Mouse (Mus musculus) heart, postnatal 0 days (tissue): ENCODE measurements at regions not wholly inside any gene's neighbourhood (a gene's known extent, or its start where the extent isn't known, plus 50 kb on each side); places are given as distances from the start of the nearest gene placed in this dataset.

Source experiments
- ATAC-seq: fragments of 200-750 bp; cut with Nextera tagmentation; 2 replicates; pipeline ENCODE4 v1.8.0; 2017; ENCODE audit warnings: low read depth, moderate number of reproducible peaks, moderate library complexity; ENCODE audit not compliant: insufficient read depth
- DNase-seq: peaks from one replicate; pipeline ENCODE4 v3.0.0-alpha.2; 2016; ENCODE audit warnings: low spot score
- H3K27ac ChIP-seq: fragments of 300-500 bp; sonication (generic); 2 replicates; pipeline ENCODE4 v1.5.1; 2014; ENCODE audit warnings: low read depth, mild to moderate bottlenecking
- H3K27me3 ChIP-seq: fragments of 300-500 bp; sonication (generic); 2 replicates; pipeline ENCODE4 v1.6.1; 2014; ENCODE audit warnings: low read length, mixed read lengths; ENCODE audit not compliant: control insufficient read depth, insufficient read depth
- H3K36me3 ChIP-seq: fragments of 300-500 bp; sonication (generic); replicated peaks from 2 replicates; pipeline ENCODE4 v1.6.1; 2014; ENCODE audit warnings: low read length, mixed read lengths; ENCODE audit not compliant: control insufficient read depth, insufficient read depth
- H3K4me1 ChIP-seq: fragments of 300-500 bp; sonication (generic); 2 replicates; pipeline ENCODE4 v1.6.1; 2014; ENCODE audit warnings: antibody characterized with exemption; ENCODE audit not compliant: control insufficient read depth, insufficient read depth
- H3K4me2 ChIP-seq: fragments of 300-500 bp; sonication (generic); 2 replicates; pipeline ENCODE4 v1.6.1; 2014; ENCODE audit warnings: low read depth, mild to moderate bottlenecking, low read length, moderate library complexity
- H3K4me3 ChIP-seq: fragments of 300-500 bp; sonication (generic); 2 replicates; pipeline ENCODE4 v1.5.1; 2014; ENCODE audit warnings: low read depth, low read length
- H3K9ac ChIP-seq: fragments of 300-500 bp; sonication (generic); replicated peaks from 2 replicates; pipeline ENCODE4 v1.6.1; 2014; ENCODE audit warnings: low read depth, low read length, mixed read lengths
- H3K9me3 ChIP-seq: fragments of 300-500 bp; sonication (generic); replicated peaks from 2 replicates; pipeline ENCODE4 v1.6.1; 2016; ENCODE audit warnings: low read length; ENCODE audit not compliant: control insufficient read depth
- CTCF ChIP-seq: IDR thresholded peaks from 2 replicates; pipeline ENCODE4 v1.5.1; 2016; ENCODE audit warnings: antibody characterized with exemption, control low read depth, low read depth
- EP300 ChIP-seq: IDR thresholded peaks from 2 replicates; pipeline ENCODE4 v1.6.1; 2016; ENCODE audit warnings: antibody characterized with exemption, low read depth
- WGBS: fragments of 180-500 bp; shearing (Covaris S2); extraction: QIAGEN DNeasy Blood & Tissue Kit; methylation state at CpG from one replicate; pipeline ENCODE4 v1.1.7; 2014; 5-methylcytosine and 5-hydroxymethylcytosine counted together

DNA sequence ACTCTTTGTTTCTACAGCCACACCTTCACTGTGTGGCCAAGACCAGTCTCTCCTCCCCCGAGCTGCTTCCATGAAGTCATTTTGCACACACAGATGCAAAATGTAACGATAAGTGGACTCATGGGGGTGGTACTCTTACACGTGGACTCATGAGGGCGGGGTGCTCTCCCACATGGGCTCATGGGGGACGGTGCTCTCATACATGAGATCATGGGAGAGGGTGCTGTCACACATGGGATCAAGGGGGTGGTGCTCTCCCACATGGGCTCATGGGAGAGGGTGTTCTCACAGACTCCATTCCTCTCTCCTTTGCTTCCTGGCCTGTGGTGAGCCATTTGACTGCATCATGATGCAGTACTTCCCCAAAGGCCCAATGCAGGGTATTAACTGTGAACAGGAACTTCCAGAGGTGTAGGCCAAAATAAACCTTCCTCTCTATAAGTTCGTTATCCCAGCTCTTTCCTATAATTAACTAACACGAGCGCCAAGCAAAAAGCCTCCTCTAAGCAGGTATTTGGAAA lies 118.9 kb downstream of the Kdr start:
- no peaks in the 10 kb centered on the region for H3K36me3 ChIP-seq
- WGBS, result 76% methylated on average over 8 of the region's 8 CpGs

DNA sequence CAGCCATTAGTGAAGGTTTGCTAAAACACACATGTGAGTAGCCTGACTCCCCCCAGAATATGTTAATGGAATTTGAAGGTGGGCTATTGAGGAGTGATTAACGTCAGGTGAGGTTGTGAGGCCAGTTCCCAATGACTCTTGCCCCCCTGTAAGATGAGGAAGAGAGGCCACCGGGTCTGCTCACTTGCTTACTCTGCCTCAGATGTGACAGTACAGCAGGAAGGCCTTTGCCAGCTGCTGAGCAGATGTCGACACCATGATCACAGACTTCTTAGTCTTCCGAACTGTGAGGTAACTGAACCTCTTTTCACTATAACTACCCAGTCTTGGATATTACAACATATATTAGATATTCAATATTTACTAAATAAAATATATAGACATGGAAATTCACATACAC lies 127.4 kb downstream of the Kdr start:
- 72% methylated on average over 4 of the region's 4 CpGs for WGBS
- DNase-seq (no peak), ATAC-seq (no peak)
- Histone ChIP-seq H3K27ac (no peak overlapping the region), H3K9me3 (no peaks in the 10 kb centered on the region), H3K36me3 (no peaks in the 10 kb centered on the region), H3K4me2 (no peak overlapping the region), H3K4me1 (no peaks in the 10 kb centered on the region), H3K9ac (no peak overlapping the region), H3K4me3 (no peak overlapping the region), H3K27me3 (no peaks in the 10 kb centered on the region; the same call in 1 of the 2 replicates)
- no peak for TF ChIP-seq EP300
- TF ChIP-seq CTCF, result no peak

More for the DNA sequence above, 118.9 kb downstream of the Kdr start:
- Histone ChIP-seq H3K9me3 (no peaks in the 10 kb centered on the region), H3K27me3 (no peaks in the 10 kb centered on the region), H3K4me1 (no peaks in the 10 kb centered on the region), H3K9ac (no peak overlapping the region), H3K4me2 (no peak overlapping the region), H3K4me3 (no peak overlapping the region), H3K27ac (no peak overlapping the region)
- ATAC-seq (no peak), DNase-seq (no peak)
- TF ChIP-seq CTCF (no peak), EP300 (no peak)

DNA sequence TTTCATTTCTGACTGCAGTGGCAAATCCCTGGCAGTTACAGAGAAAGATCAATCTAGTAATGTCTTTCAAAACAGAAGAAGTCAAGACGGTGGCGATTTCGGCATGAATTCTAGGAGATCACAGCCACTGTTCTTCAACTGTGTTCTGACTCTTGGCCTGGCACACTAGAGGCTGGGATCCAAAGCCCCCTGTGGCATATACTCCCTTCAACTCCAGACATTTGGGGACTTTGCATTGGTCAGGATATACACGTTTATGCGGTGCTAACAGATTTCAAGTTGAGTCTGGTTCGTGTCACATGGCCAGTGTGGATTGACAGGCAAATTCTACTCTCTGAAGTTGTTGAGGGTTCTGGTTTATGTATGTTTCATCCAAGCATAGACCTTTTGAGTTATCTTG lies 130.3 kb downstream of the Kdr start:
- Histone ChIP-seq H3K4me3 (no peak overlapping the region), H3K36me3 (no peaks in the 10 kb centered on the region), H3K9me3 (no peaks in the 10 kb centered on the region), H3K27ac (no peak overlapping the region), H3K27me3 (no peaks in the 10 kb centered on the region; the same call in 1 of the 2 replicates), H3K4me2 (no peak overlapping the region), H3K9ac (no peak overlapping the region), H3K4me1 (no peaks in the 10 kb centered on the region)
- ATAC-seq, result no peak
- TF ChIP-seq EP300, result no peak
- no peak for TF ChIP-seq CTCF
- WGBS, result 82% methylated on average over 6 of the region's 6 CpGs
- no peak for DNase-seq

DNA sequence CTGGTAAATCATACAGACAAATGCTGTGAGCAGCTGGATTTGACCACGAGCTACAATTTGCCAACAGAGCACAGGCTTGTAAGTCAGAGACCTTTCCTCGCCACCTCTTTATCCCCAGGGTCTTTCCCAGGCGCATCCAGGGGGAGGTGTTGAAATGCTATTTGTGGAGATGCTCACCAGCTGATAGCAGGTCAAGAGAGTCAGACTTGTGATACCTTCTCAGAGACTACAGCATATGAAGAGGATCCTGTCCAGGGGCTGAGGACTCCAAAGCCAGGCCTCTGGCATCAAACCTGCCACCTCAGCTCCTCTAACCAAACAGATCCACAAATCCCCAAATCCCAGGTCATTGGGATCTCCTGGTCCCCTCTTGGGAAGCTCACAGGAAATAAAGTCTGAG lies 130.9 kb downstream of the Kdr start:
- WGBS, result 61% methylated on average over 3 of the region's 3 CpGs
- Histone ChIP-seq H3K27ac (no peak overlapping the region), H3K4me1 (no peaks in the 10 kb centered on the region), H3K9me3 (no peaks in the 10 kb centered on the region), H3K4me2 (no peak overlapping the region), H3K4me3 (no peak overlapping the region), H3K9ac (no peak overlapping the region), H3K27me3 (no peaks in the 10 kb centered on the region; the same call in 1 of the 2 replicates), H3K36me3 (no peaks in the 10 kb centered on the region)
- no peak for ATAC-seq
- TF ChIP-seq EP300 (no peak), CTCF (no peak)
- no peak for DNase-seq

DNA sequence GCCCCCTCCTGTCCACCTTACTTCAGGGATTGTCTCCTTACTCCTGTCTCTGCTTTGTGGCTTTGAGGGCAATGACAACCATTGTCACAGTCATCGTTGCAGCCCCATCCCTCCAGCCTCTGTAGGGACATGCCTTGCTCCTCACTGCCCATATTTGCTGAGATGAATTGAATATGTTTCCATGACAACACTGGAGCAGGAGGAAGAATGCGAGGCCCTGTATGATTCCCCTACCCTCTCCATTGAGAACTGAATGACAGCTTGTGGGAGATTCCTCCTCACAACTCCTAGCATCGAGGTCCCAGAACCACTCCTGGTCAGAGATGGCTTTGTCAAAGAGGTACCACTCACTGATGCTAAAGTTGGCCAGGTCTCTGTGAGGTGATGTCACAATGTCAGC lies 132.2 kb downstream of the Kdr start:
- no peak for TF ChIP-seq CTCF
- TF ChIP-seq EP300, result no peak
- no peaks in the 10 kb centered on the region for H3K4me1 ChIP-seq
- H3K9ac ChIP-seq, result no peak overlapping the region
- no peaks in the 10 kb centered on the region for H3K9me3 ChIP-seq
- WGBS, result 74% methylated on average over 3 of the region's 3 CpGs
- no peaks in the 10 kb centered on the region; the same call in 1 of the 2 replicates for H3K27me3 ChIP-seq
- ATAC-seq, result no peak
- H3K36me3 ChIP-seq, result no peaks in the 10 kb centered on the region
- no peak for DNase-seq
- H3K27ac ChIP-seq, result no peak overlapping the region
- no peak overlapping the region for H3K4me2 ChIP-seq
- no peak overlapping the region for H3K4me3 ChIP-seq

DNA sequence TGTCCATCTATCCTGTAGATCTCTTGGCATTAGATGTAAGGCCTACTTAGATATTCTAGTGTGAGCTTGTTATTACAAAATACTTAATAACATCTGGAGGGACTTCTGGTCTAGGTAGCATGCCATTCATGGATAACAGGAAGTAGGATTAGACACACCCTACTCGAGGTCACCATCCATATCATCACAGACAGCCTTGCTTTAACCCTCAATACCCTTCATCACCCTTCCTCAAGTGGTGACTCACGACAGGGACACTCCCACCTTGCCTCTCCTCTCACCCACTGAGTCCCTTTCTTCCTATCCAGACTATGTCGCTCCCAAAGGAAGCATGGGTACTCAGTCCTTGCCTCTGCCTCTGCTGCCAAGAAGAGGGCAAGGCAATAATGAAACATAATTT lies 134.5 kb downstream of the Kdr start:
- ATAC-seq, result no peak
- 58% methylated on average over 3 of the region's 3 CpGs for WGBS

More for the DNA sequence above, 134.5 kb downstream of the Kdr start:
- no peak overlapping the region for H3K4me3 ChIP-seq
- H3K36me3 ChIP-seq, result no peaks in the 10 kb centered on the region
- no peaks in the 10 kb centered on the region for H3K9me3 ChIP-seq
- DNase-seq, result no peak
- H3K4me1 ChIP-seq, result no peaks in the 10 kb centered on the region
- no peak overlapping the region for H3K9ac ChIP-seq
- H3K27me3 ChIP-seq, result no peaks in the 10 kb centered on the region; the same call in 1 of the 2 replicates
- no peak overlapping the region for H3K4me2 ChIP-seq
- no peak overlapping the region for H3K27ac ChIP-seq
- TF ChIP-seq CTCF (no peak), EP300 (no peak)
